10 mouse cellular contexts compared by ENCODE assay signal in the genomic region with DNA sequence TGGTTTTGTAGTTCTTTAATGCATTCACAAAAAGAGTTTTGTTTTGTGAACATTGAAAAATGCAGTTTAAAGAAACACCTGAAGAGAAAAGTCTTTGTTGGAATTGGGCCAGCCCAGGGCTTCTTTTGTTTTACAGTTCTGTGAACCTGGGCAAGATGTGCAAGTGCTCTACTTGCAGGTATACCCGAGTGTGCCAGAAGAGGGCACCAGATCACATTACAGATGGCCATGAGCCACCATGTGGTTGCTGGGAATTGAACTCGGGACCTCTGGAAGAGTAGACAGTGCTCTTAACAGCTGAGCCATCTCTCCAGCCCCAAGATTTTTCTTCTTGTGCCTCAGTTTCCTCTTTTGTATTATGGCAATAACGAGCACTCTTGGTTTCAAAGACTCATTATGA. TPM values are rescaled to one million over a fixed set of nuclear protein-coding genes. Genes with fewer than 3 reads are reported as not detected.
DNase-seq lines count a peak whose midpoint lies in the region; TF ChIP-seq lines count a peak whose summit lies in the region.
"Had no signal": no experiment of that assay in that cellular context is flagged by ENCODE, and none has a peak within 500 bp of the region (broad histone marks: within the 10 kb centered on the region; RNA-seq: fewer than 3 reads in every experiment).

No protein-coding gene starts in this region.

- no peak overlapping the region for H3K27ac ChIP-seq in ES-E14 (ENCODE audit: insufficient read depth, low read depth, low read length, poor library complexity, severe bottlenecking)
- H3K27ac ChIP-seq: embryonic facial prominence, embryonic 15.5 days; limb, embryonic 13.5 days had no signal

- H3K9me3 ChIP-seq in ES-E14 (ENCODE audit: control insufficient read depth, insufficient read depth, low read depth, low read length) = peaks cover 3% of the 10 kb centered on the region; the same call in 1 of the 2 replicates
- H3K9me3 ChIP-seq: embryonic facial prominence, embryonic 15.5 days; limb, embryonic 13.5 days had no signal

- H3K4me1 ChIP-seq in ES-E14 (ENCODE audit: control insufficient read depth in 2 of 2, insufficient read depth in 2 of 2, low read length in 2 of 2, poor library complexity in 1 of 2) = peaks cover 0 to 9% of the 10 kb centered on the region in 2 experiments; a peak in 1 of 4 replicates

- peaks cover 36% of the 10 kb centered on the region for H3K36me3 ChIP-seq in ES-E14 (ENCODE audit: control insufficient read depth, insufficient read depth, low read length, poor library complexity, severe bottlenecking)

- in situ Hi-C loops in ES-E14 (cut with MboI; ENCODE audit: low sequenced_read_pairs in 2 of 2, unreplicated experiment in 2 of 2) = no loop called here

- DNase-seq in heart, postnatal 4 days = peak; percentile 51
- DNase-seq in heart, postnatal 25 days (ENCODE audit: low spot score) = no peak
- DNase-seq in 416B (ENCODE audit: low read depth) = peak; percentile 81
- peak; percentile 68 for DNase-seq in ES-E14 (ENCODE audit: low read depth, low spot score)
- DNase-seq in induced T-regulatory cell, adult 2 months (ENCODE audit: low read depth) = peak; percentile 85
- DNase-seq in retina, embryonic 14.5 days (ENCODE audit: low spot score) = peak; percentile 47
- no peak for DNase-seq in gastrocnemius, postnatal 14 days
- no peak for DNase-seq in ovary, postnatal 14 days (ENCODE audit: low spot score)

- no peak overlapping the region for H3K9ac ChIP-seq in ES-E14 (ENCODE audit: insufficient read depth, low read depth, low read length, poor library complexity, severe bottlenecking)
- H3K9ac ChIP-seq: embryonic facial prominence, embryonic 15.5 days; limb, embryonic 13.5 days had no signal

- H3K4me3 ChIP-seq in ES-E14 (ENCODE audit: insufficient read depth in 1 of 2, low read depth in 1 of 2, low read length in 2 of 2, poor library complexity in 1 of 2, severe bottlenecking in 1 of 2) = no peak overlapping the region
- H3K4me3 ChIP-seq: embryonic facial prominence, embryonic 15.5 days; limb, embryonic 13.5 days had no signal

- intact Hi-C loops in heart, postnatal 25 days (cut with DNase I) = no loop called here
- intact Hi-C loops in gastrocnemius, postnatal 14 days (cut with DNase I; ENCODE audit: low total_unique reads) = no loop called here

TF ChIP-seq in ES-E14, 5 proteins besides CTCF, POLR2A, EP300 and RAD21:
- TF ChIP-seq MAFK (IDR thresholded peaks at IDR 0.05; ENCODE audit: insufficient read depth, low read depth, low read length) (no peak), HCFC1 (IDR thresholded peaks at IDR 0.05; ENCODE audit: borderline replicate concordance, insufficient read depth, low read length) (no peak), CHD2 (IDR thresholded peaks at IDR 0.05; ENCODE audit: low read depth, low read length) (no peak)

RNA-seq across cellular contexts. Expression of a gene that starts 5.9 kb away (rescaled TPM):
- 10 to 100 TPM; 13.0 to 13.9 TPM for total RNA-seq in heart, postnatal 4 days (2021)
- total RNA-seq in heart, postnatal 25 days (2021) = 10 to 100 TPM; 12.3 to 13.5 TPM
- total RNA-seq in ES-E14 (2012; rRNA removed) = 35.1 and 35.6 TPM in 2 replicates
- 10 to 100 TPM; 12.5 to 15.2 TPM for total RNA-seq in gastrocnemius, postnatal 14 days (2021)

RNA-seq across cellular contexts. Expression of a gene that starts 11.7 kb away (rescaled TPM):
- not detected for total RNA-seq in heart, postnatal 4 days (2021)
- total RNA-seq in heart, postnatal 25 days (2021) = not detected
- 11.3 and 16.5 TPM in 2 replicates for total RNA-seq in ES-E14 (2012; rRNA removed)
- not detected for total RNA-seq in gastrocnemius, postnatal 14 days (2021)

RNA-seq across cellular contexts. Expression of a gene that starts 14.3 kb away (rescaled TPM):
- 100 to 1,000 TPM; 102 to 113 TPM for total RNA-seq in heart, postnatal 4 days (2021)
- total RNA-seq in heart, postnatal 25 days (2021) = 100 to 1,000 TPM in 1 of 2 experiments, 10 to 100 TPM in 1; 98.8 to 104 TPM
- total RNA-seq in ES-E14 (2012; rRNA removed) = 53.9 and 56.4 TPM in 2 replicates
- total RNA-seq in gastrocnemius, postnatal 14 days (2021) = 100 to 1,000 TPM; 103 to 113 TPM

RNA-seq across cellular contexts. Expression of a gene that starts 22.8 kb away (rescaled TPM):
- 10 to 100 TPM; 30.3 to 32.0 TPM for total RNA-seq in heart, postnatal 4 days (2021)
- 10 to 100 TPM; 15.2 to 22.0 TPM for total RNA-seq in heart, postnatal 25 days (2021)
- 88.5 and 115 TPM in 2 replicates for total RNA-seq in ES-E14 (2012; rRNA removed)
- 10 to 100 TPM; 23.4 to 30.0 TPM for total RNA-seq in gastrocnemius, postnatal 14 days (2021)

RNA-seq across cellular contexts. Expression of a gene that starts 22.9 kb away (rescaled TPM):
- not detected for total RNA-seq in heart, postnatal 4 days (2021)
- total RNA-seq in heart, postnatal 25 days (2021) = not detected
- not detected in 2 replicates for total RNA-seq in ES-E14 (2012; rRNA removed)
- not detected for total RNA-seq in gastrocnemius, postnatal 14 days (2021)

Comparison
In these comparisons a context has a peak if more than half of its experiments do, and no peak if none do; other contexts are left out.
1. DNase-seq: peak in heart, postnatal 4 days (single experiment), 416B (single experiment), ES-E14 (single experiment), induced T-regulatory cell, adult 2 months (single experiment) and retina, embryonic 14.5 days (single experiment); none in heart, postnatal 25 days (single experiment), gastrocnemius, postnatal 14 days (single experiment) and ovary, postnatal 14 days (single experiment).
2. RNA of a gene that starts 11.7 kb away (total RNA-seq): 11.3 to 16.5 TPM in ES-E14; not detected in heart, postnatal 4 days, not detected in heart, postnatal 25 days and not detected in gastrocnemius, postnatal 14 days; every median in the first group is over 10 times any median in the second.